Mouse (Mus musculus) left cerebral cortex, postnatal 36 days (tissue): ENCODE measurements around the gene Hnrnpdl. TPM values are rescaled to one million over a fixed set of nuclear protein-coding genes. Genes with fewer than 3 reads are reported as not detected.

Source experiments
- DNase-seq, 2 experiments: peaks; one replicate each; pipeline ENCODE4 v3.0.0; 2021 to 2022; ENCODE audit warnings: low spot score in 2 of 2, mixed read lengths in 1 of 2
- intact Hi-C: fragments of 180-260 bp; cut with DNase I; formaldehyde crosslinking; loops from one replicate; pipeline ENCODE4 v1.15.1; 2025
- total RNA-seq, 2 experiments: library from RNA; stranded (reverse); gene quantifications; 2 replicates each; pipeline ENCODE4 v1.2.3; 2021

Hnrnpdl gene
- 100 to 1,000 TPM; 158 to 173 TPM for total RNA-seq

DNA sequence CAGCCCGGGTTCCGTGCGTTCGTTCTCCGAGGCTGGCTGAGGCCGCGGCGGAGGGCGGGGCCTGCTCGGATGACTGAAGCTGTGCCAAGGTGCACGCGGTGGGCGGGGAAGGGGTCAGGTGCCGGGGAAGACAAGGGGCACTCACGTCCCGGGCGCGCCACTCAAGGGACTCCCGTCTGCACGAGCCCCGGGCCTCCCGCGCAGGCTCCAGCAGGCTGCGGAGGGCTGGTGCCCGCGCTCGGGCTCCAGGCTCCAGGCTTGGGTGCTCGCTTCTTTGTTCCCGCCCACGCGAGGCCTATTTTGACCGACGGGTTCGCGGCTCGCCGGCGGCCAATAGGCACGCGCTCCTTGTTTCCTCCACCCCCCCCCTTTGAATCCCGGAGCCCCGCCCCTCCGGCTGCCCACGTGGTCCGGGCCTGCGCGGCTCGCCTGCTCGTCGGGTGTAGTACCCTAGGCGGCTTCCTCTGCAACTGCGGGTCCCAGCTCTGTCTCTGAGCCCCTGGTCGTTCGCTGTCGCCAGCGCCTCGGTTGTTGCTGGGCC, at the start of gene Hnrnpdl, which contains the start of gene Enoph1:
Gene Hnrnpdl (minus strand): TSS at position 63 of the 541 bp plus-strand sequence.
Gene Enoph1 (plus strand): TSS at position 384 of the 541 bp plus-strand sequence.
- intact Hi-C loops, result loop anchor here (1.0 to 5.0 kb wide), 2 partner anchors 60 to 837 kb away; partner anchors contain the start of gene 4930524J08Rik
- DNase-seq, result peak; percentile 95

DNA sequence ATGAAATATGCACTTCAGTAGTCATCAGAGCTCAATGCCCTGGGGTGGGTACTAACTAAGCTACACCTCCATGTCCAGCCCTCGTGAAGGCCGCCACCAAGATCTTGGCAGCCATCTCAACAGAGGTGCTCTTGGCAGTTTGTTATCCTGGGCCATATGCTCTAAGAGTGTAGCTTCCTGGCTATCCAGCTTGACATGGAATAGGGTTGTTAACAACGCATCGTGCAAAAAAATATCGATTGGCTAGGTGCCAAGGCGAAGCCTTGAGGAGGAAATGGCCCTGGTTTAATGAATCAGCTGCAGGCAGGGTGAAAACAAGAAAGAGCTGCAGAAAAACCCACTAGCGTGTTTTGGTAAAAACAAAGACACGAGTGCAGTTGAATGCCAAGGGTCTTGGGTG, 45.6 kb upstream of the Hnrnpdl start:
- intact Hi-C loops, result no loop called here

GRCm38 (mm10) chr5:100083953-100084562, 44.6 kb upstream of the Hnrnpdl start:
- intact Hi-C loops, result no loop called here
- DNase-seq, result no peak

More for the DNA sequence above, 45.6 kb upstream of the Hnrnpdl start:
- no peak for DNase-seq

- no peak for DNase-seq
- intact Hi-C loops, result no loop called here
Observed at GRCm38 (mm10) chr5:100082006-100082405, 42.5 kb upstream of the Hnrnpdl start.

GRCm38 (mm10) chr5:100079931-100080275, 40.4 kb upstream of the Hnrnpdl start:
- intact Hi-C loops, result no loop called here

GRCm38 (mm10) chr5:100079040-100079930, 39.8 kb upstream of the Hnrnpdl start:
- peak; percentile 39 to 43 for DNase-seq
- intact Hi-C loops, result no loop called here

More at GRCm38 (mm10) chr5:100079931-100080275, 40.4 kb upstream of the Hnrnpdl start:
- DNase-seq, result no peak

DNA sequence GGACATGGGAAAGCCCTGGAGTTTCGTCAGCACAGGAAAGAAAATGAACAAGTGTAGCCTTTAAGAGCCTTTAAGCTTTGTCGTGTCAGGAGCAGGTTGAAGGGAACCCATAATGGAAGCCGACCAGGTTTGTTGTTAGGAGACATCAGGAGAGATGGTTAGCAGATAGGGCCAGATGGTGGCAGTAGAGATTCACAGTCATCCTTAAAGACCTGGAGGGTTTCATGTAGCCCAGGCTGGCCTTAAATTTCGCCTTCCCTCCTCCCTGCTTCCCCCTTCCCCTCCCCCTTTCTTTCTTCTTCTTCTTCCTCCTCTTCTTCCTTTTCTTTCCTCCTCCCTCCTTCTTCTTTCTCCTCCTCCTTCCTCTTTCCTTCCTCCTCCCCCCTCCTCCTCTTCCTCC, 35.1 kb upstream of the Hnrnpdl start:
- intact Hi-C loops, result loop anchor here (2.0 to 5.0 kb wide), 3 partner anchors 166 to 248 kb away; no protein-coding TSS in a partner anchor
- DNase-seq, result no peak

DNA sequence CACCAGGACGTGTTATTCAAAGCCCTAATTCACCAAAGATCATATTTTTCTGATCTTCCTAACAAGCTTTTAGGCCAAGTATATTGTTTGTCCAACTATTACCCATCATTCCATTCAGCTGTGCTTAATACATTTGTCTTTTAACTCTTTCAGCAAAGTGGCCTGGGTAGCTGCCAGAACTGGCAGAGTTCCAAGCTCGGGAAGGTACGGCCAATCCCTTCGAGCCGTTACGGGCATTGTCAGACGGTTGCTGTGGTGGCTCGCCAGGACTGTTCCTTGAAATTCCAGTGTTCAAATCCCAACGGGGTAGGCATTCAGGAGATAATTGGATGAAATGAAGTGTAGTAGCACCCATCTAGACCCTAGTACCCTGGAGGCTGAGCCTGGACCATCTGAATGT, 33.1 kb upstream of the Hnrnpdl start:
- intact Hi-C loops, result loop anchor here (5.0 kb wide), 2 partner anchors 225 to 250 kb away; no protein-coding TSS in a partner anchor
- no peak for DNase-seq

DNA sequence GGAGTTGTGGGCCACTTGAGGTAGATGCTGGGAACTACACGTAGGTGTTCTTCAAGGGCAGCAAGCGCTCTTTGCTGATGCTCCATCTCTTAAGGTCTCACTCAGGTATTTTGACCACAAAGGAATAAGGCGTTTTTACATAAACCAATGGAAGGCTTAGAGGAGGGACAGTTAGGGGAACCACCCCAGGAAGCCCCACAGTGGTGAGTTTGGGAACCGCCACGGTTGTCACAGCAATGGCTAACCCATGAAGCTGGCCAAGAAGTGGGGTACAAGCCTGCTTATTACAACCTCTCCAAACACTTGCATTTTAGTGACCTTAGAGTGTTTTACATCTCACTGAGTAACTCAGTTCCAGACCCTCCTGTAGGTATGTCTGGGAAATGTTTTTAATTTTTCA, 32.1 kb upstream of the Hnrnpdl start:
- intact Hi-C loops, result loop anchor here (5.0 kb wide), 2 partner anchors 226 to 251 kb away; no protein-coding TSS in a partner anchor
- no peak for DNase-seq

DNA sequence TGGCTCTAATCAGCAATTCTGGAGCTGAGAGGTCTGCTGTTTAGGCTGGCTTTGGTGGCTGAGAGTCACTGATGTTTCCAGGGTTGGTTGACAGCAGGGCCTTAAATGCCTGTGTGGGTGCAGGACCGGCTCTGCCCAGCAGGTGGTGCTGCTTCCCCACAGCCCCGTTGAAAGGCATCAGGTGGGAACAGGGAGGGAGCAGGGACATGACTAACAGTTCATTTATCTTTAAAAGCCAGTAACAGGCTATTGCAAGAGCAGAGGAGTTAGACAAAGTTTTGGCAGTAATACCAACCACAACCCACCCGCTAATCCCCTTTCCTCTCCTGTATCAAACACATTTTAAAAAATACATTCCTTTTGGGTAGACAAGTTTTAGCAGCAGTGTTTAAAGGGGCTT, 30.8 kb upstream of the Hnrnpdl start:
- intact Hi-C loops, result loop anchor here (5.0 kb wide), 2 partner anchors 227 to 252 kb away; no protein-coding TSS in a partner anchor
- peak; percentile 80 to 82 for DNase-seq

- no peak for DNase-seq
- intact Hi-C loops, result no loop called here
Observed at GRCm38 (mm10) chr5:100069526-100069925, 30.1 kb upstream of the Hnrnpdl start.

GRCm38 (mm10) chr5:100067579-100067978, 28.1 kb upstream of the Hnrnpdl start:
- intact Hi-C loops, result no loop called here
- no peak for DNase-seq

DNA sequence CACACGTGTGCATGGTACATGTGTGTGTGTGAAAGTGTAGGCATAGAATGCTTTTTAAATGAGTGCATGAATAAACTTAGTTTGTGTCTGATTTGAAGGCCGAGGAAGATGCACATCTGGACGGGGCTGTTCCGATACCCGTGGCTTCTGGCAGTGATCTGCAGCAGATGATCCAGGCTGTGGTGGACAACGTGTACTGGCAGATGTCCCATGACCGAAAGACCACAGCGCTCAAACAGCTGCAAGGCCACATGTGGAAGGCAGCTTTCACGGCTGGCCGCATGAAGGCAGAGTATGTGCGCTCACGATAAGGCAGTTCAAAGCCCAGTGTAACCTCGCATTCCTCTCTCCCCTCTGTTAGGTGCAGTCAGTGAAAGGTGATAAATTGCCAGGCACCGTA, 21.4 kb upstream of the Hnrnpdl start:
- DNase-seq, result no peak
- intact Hi-C loops, result no loop called here

GRCm38 (mm10) chr5:100059326-100059725, 19.9 kb upstream of the Hnrnpdl start:
- no peak for DNase-seq
- intact Hi-C loops, result no loop called here

DNA sequence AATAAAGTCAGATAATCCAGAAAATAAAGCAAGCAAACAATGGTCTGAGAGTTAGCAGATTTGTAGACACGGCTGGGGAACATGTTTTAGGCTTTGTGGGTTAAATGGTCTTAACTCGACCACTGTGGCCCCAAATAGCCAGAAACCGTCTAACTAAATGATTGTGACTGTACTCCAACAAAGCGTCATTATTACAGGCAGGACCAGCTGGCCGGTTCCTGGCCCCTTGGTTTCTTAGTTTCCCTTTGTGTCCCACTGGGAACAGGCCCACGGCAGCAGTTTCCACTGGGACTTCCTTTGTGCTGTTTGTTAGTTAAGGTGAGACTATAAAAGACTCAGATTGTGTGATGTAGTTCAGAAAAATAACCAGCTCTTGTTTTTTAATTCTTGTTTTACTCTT, 19.3 kb upstream of the Hnrnpdl start:
- no peak for DNase-seq
- intact Hi-C loops, result no loop called here

DNA sequence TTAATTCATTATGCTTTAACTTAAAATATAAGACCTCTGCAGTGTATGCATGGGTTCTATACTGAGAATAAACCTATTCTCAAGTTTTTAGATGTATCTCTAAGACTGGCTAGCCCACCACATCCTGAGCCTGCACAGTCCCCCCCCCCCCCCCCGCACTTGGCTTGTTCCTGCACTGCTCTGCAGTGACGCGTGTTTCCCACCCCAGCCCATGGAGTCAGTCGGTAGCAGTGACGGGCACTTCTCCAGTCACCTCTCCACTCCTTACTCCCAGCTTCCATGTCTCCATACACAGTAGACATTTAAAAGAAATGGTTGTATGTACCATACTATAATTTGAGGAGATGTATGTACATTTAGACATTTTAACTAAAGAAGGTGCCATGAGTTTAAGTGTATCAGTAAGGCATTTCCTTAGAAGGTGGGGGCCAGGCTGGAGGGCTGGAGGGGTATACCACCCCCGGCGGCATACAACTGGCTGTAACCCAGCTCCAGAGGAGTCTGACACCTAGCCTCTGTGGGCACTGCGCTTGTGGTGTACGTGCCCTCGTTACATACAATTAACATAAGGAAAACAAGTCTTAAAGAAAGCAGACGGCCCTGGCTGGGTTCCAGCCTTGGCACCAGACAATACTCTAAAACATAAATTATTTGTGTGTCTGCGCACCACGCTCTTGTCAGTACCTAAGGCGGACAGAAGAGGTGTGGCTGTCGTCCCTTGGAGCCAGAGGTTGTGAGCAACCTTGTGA, 18.2 kb upstream of the Hnrnpdl start:
- intact Hi-C loops, result no loop called here
- no peak for DNase-seq

DNA sequence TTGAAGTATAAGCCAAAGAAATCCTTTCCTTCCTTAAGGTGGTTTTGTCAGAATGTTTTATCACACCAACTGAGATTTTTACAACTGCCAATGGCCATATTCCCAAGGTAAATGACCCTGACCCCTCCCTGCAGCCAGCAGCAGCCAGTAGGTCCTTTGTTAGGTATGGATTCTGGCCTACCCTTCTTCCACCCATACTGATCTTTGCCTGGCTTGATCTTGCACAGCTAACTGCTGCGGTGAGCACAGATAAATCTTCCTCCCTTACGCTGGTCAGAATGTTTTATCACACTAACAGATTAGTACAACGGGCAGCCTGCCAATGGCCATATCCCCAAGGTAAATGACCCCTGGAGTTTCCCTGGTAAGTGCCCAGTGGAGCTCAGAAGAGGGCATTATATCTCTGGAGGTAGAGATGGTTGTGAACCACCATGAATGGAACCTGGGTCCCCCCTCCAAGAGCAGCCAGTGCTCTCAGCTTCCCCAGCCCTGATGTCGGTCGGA, 16.5 kb upstream of the Hnrnpdl start:
- no peak for DNase-seq
- intact Hi-C loops, result no loop called here

GRCm38 (mm10) chr5:100054807-100055547, 15.5 kb upstream of the Hnrnpdl start:
- no peak for DNase-seq
- intact Hi-C loops, result no loop called here

GRCm38 (mm10) chr5:100052728-100053127, 13.3 kb upstream of the Hnrnpdl start:
- intact Hi-C loops, result no loop called here
- no peak for DNase-seq
